Mouse (Mus musculus) heart, postnatal 14 days (tissue): ENCODE data around the gene Plekhg3. TPM values are rescaled to one million over a fixed set of nuclear protein-coding genes. Genes with fewer than 3 reads are reported as not detected.

ENCODE experiments used
- DNase-seq, 2 experiments: peaks; one replicate each; pipeline ENCODE4 v3.0.0; 2021 to 2022
- intact Hi-C: fragments of 180-260 bp; cut with DNase I; formaldehyde crosslinking; loops from one replicate; pipeline ENCODE4 v1.15.1; 2025
- total RNA-seq, 2 experiments: library from RNA; stranded (reverse); gene quantifications; 2 replicates each; pipeline ENCODE4 v1.2.3; 2021

Gene Plekhg3
- total RNA-seq, 2 experiments from 2014 or later: 19.1 to 20.4 TPM

DNA sequence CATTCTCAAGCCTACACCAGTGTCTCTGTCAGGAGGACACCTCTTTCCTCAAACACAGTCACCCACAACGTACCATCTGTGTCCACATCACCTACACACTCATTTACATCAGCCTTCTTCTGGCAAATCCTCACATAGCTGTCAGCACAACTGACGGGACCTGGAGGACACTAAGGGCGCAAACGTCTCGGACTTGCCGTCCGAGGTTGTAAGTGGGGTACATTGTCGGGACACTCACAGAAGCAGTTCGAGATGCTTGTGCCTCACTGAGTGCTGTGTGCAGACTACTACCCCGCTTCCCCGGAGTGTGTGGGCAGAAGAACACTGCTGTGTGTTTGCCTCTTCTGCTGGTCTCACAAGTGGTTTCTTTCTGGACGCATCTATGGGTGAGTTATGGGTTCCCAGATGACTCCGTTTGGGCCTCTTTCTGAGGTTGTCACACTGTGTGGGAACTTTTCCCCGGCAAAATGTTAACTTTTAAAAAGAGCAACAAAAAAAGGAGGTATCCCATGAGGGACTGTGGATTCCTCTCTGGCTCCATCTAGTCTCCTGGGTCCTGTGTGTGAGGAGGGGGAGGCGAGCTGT is 15.2 kb downstream of the Plekhg3 start:
- DNase-seq: no peak
- intact Hi-C loops: loop anchor here (5.0 kb wide), 1 partner anchor 49 kb away; no protein-coding TSS in a partner anchor

DNA sequence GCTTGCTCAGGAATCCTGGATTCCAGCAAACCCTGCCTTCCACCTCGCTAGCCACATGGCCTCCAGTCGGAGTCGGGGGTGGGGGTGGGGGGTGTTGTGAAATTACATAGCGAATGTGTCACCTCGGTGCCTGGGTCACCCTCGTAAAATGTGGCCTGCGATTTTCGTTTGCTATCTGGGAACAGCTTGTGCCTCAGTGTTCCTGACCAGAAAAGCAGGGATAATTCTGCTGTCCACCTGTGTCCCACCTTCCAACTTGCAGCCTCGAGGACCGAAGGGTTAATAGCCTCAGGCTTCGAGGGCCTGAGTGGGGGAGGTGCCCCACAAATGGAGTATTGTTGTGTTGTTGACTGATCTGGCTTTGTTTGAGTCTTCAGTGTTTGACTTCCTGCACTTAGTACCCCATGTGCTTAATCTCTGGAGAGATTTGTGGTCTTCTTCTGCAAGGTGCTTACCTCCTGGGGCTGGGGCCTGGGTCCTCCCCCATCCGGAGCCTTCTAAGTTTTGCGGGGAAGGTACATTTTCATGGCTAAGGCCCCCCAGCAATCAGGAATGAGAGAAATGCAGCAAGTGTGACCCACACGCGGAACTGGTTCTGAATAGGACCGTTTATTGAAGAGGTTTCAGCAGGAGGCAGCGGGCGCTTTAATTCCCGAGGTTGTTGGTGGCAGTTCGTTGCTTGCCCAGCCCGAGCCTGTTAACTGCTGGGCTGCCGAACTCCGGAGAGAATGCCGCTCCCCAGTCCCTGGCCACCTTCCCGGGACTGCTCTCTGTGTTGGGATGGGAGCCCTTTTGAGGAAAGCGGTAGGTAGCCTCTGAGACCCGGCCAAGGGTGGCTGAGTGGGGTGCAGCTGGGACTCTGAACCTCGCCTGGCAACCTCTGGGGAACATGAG is 15.9 kb downstream of the Plekhg3 start:
- peak; percentile 40 to 63 for DNase-seq
- intact Hi-C loops: loop anchor here (5.0 kb wide), 1 partner anchor 49 kb away; no protein-coding TSS in a partner anchor

DNA sequence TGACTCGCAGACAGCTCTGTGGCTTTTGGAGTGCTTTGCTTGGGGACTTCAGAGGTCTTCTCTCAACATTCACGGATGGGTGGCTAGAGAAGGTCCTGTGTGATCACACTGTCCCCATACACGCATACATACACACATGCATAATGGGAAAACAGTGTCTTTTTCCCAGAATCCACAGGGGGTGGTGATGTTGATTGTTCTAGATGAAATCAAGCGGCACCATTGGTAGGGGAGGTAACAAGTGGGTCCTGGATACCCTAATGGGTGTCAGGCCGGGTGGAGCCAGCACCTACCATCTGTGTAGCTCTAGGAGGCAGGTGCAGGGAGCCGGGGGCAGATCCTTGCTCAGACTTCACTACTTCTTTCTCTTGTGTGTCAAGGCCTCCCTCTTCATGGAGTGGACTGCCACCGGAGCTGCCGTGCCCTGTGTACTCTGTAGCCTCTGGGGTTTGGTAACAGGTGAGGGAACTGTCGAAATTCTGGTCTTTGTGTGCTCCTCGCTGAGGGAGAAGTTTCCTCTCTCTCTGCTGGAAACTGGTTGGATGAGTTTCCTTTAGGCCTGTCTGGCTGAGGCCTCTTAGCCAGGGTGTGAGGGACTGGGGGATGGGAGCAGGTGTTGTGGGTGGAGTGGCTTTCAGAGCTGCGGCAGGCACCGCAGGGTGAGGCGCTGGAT is 16.9 kb downstream of the Plekhg3 start:
- intact Hi-C loops: loop anchor here (2.0 to 5.0 kb wide), 2 partner anchors 13 to 50 kb away; no protein-coding TSS in a partner anchor
- no peak for DNase-seq

DNA sequence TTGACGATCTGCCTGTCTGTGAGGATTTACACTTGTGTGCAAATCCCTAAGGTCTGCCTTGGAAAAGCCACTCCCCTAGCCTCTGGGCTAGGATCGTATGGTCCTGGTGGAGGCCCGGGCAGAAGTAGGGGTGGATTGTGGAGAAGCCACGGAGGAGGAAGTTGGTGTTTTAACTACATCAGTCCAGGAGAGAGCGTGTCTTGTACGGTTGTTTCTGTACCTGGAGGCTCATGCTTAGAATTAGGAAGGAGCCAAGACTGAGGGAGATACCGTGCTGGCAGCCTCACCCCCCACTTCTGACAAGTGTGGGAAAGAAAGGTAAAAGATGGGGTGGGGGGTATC is 17.4 kb downstream of the Plekhg3 start:
- DNase-seq: no peak
- intact Hi-C loops: loop anchor here (2.0 to 5.0 kb wide), 2 partner anchors 13 to 51 kb away; no protein-coding TSS in a partner anchor

DNA sequence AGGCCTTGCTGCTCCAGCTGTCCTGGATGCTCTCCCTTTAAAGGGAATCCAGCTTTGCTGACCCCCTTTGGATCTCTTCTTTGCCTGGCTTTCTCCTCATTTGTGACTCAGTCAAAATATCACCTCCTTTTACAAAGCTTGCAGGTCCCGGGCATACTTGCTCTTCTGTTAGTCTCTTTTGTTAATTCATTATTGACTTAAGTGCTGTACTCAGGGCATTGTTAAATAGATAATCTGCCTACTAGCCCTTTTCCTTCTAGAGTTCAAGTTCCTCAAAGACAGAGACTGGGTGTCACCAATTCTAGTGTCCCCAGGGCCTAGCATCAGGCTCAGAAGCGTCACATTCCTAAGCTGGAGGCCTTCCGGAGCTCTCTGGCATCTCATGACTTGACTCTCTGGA is 18.5 kb downstream of the Plekhg3 start:
- intact Hi-C loops: loop anchor here (2.0 to 5.0 kb wide), 2 partner anchors 14 to 52 kb away; no protein-coding TSS in a partner anchor
- DNase-seq: no peak

DNA sequence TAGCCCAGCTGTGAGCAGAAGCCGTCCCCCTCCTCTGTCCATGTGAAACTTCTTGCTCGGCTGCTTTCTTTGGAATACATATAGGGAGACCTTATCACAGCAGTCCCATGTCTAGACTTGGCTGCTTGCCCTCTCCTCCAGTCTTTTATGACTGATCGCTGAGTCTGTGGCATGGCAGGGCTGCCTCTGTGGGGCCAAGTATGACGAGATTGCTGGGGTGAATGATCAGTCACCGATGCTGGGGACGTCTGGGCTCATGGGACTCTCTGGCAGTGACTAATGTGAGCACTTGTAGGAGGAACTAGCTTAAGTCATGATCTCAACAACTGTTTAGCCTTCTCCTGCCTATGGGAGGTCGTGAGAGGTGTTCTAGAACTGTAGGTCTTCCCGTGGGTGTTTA is 21.6 kb downstream of the Plekhg3 start:
- DNase-seq: peak; percentile 54 to 68
- intact Hi-C loops: no loop called here

DNA sequence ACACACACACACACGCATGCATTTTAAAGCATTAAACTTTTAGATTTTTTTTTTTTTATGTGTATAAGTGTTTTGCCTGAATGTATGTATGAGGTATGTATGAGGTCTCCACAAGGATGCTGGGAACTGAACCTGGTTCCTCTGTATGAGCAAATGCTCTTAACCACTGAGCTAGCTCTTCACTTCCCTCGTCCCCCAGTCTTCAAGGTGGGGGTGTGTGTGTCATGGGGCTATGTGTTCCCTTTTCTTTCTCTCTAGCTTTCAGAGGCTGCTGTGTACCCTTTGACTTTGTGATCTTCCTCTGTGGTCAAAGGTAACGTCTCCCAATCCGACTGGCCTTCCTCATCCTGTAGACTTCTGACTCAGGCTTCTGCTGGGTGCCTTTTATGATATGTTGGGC is 22.3 kb downstream of the Plekhg3 start:
- intact Hi-C loops: no loop called here
- no peak for DNase-seq

DNA sequence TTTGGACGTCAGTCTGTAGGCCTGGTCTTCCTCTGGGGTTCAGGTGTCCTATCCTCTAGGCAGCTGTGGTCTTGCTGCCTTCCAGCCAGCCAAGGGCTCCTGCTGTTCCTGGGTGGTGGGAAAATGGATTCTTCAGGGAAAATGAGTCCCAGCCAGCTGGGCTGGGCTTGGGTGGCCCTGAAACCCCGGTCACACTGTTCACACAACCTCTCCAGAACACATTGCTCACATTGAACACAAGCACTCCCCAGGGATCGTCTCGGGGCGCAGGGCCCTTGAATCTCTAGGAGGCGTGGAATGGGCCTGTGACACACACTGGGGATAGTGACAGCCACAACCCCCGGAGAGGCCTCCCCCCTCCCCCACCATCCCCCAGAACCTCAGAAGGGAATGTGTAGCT is 23.2 kb downstream of the Plekhg3 start:
- peak; percentile 60 to 67 for DNase-seq
- intact Hi-C loops: no loop called here

DNA sequence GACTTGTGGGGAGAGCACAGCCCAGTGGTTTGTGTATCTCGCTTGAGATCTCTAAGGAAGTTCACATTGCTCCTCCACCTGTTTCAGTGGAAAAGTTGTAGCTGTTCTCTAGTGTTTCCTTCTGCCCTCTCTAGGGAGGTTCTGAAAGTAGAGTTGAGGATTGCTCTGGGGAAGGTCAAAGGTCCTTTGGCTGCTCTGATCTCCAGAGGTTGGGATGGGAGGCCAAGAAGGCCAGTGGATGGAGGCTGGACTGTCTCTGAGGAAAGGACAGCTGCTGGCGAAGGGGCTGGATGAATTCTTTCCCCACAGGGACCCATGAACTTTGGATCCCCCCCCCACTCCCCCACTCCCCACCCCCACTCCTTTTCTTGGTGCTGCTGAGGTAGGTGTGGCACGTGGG is 23.7 kb downstream of the Plekhg3 start:
- intact Hi-C loops: no loop called here
- DNase-seq: no peak

DNA sequence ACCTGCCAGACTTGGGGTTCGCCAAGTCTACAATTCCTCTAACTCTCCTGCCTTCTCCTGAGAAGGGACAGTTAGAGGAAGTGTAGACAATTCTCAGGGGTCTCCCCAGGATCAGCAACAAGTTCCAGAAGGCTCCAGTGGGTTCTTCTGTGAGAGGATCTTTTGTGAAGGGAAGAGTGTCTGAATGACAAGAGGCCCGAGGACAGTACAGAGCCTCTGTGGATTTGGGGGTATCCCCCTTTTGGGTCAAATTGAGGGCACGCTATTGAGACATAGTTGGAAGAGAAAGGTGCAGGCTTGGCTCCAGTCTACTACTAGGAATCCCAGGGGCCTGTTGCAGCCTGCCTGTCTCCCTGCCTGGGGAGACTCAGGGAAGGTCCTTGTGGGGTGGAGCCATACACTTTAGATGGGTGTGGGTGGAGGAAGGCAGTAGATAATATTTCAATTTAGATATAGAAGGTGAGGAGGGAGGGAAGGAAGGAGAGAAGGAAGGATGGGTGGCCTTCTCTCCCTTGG is 24.2 kb downstream of the Plekhg3 start:
- intact Hi-C loops: no loop called here
- DNase-seq: no peak

DNA sequence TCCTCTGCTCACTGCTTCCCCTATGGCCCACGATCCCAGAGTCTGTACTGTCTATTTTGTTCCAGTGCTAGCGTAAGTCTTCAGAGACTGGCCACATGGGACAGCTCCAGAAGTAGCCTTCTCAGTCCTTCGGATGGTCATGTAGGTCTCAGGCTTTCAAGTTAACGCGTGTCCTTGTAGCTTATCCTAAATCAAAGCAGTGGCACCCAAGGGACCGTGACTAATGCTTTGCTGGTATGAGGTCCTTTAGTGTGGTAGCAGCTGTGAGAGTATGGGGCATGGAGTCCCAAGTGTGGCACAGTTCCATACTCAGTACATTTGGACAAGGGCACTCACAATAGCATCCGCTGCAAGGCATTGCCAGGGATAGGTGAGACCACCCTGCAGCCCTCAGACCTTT is 25.5 kb downstream of the Plekhg3 start:
- no peak for DNase-seq
- intact Hi-C loops: no loop called here

DNA sequence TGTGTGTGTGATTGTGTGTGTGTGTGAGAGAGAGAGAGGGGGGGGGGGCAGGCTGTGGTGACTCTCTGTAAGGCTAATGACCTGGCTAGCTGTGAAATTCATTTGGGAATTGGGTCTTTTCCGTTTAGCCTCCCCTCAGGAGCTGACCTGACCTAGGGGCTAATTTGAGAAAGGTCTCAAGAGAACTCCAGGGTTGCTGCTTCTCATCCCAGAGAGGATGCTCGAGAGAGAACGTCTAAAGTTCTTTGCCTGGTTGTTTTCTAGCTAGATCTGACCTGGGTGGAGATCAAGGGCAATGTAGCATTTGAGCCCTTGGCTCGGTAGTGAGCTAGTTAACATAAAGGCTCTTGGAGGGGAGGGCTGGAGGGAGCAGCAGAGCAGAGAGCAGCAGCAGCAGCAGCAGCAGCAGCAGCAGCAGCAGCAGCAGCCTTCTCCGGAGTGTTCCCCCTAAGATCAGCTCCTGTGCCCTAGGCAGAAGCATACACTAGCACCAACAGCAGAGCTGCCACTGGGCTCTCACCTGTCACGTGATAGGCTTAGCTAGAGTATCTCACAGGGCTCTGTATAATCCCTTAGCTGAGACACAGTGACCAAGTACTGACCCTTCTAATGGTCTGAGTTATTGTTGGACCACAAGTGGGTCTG is 26.2 kb downstream of the Plekhg3 start:
- DNase-seq: no peak
- intact Hi-C loops: no loop called here

DNA sequence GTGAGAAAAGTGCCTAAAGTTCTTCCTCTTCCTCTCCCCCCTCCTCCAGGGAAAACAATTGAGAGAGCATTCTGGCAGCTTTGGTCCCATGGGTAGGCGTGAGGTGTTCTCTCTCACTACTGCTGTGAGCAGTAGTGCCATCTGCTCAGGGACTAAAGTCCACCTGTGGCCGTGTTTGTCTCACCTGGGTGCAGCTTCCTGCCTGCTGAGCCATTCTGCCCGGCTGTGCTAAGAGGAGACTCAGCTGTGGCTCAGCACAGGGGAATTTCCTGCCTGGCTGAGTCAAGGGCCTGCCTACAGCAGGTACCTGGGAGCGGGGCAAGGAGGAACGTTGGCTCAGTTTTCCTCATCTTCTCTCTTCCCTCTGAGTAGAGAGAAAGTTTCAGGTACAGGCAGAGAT is 27.5 kb downstream of the Plekhg3 start:
- intact Hi-C loops: no loop called here
- no peak for DNase-seq

DNA sequence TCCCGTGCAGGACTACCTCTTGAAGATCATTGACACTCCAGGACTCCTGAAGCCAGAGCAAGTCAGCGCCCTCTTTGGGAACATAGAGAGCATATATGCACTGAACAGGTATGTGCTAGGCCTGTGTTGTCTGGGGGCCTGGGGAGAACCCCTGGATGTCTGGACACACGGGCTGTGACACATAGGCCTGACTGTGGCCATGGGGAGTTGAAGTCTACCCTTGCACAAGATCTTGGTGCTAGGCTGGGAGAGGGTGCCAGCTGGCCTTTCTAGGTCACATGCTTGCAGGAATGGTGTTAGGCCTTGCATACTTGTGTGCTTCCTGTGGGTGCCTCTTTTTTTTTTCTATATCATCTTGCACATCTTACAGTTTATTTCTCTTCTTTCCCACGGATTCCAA is 31.5 kb downstream of the Plekhg3 start:
- DNase-seq: no peak
- intact Hi-C loops: no loop called here

DNA sequence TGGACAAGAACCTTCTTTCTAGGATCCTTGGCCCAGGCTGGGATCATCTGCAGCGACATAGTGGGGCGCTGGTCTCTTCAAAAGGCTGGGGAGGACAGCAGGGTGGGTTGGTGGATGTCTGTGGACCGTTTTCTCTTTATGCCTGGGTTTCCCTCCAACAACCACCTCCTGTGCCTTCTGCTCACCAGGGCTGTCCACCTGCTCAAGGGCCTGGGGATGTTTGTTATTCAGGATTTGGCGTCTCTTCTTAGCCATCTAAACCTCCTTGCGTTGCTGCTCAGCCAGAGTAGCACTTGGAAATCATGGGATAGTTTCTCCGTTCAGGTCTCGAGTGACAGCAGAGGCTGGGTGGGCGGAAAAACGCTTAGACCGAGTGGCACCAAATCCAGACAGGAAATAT is 35.6 kb downstream of the Plekhg3 start:
- intact Hi-C loops: no loop called here
- DNase-seq: no peak

DNA sequence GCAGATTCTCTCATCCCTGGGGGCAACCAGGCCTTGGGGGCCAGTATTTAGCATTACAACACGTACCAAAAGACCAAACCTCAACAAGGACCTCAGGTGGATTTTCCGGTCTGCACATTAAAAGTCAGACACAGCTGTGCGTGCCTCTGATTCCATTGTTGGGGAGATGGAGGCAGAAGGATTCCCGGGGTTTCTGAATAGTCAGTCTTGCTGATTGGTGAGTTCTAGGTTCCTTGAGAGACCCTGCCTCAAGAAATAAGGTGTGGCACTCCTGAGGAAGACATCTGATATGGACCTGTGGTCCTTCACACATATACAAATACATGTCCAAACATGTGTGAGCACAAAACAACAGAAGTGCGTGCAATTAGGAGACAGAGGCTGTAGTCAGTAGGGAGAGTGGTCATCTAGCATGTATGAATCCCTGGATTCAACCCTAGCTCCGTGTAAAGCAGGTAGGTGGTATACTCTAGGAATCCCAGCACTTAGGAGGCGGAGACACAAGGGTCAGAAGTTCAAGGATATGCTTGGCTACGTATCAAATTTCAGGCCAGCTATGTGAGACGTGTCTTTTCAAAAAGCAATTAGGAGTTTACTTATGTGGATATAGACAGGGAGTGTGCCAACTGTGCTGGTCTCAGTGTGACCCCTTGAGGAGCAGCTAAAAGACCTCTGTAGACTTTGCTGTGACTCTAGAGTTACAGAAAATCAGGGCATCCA is 39.7 kb downstream of the Plekhg3 start:
- intact Hi-C loops: no loop called here
- no peak for DNase-seq

DNA sequence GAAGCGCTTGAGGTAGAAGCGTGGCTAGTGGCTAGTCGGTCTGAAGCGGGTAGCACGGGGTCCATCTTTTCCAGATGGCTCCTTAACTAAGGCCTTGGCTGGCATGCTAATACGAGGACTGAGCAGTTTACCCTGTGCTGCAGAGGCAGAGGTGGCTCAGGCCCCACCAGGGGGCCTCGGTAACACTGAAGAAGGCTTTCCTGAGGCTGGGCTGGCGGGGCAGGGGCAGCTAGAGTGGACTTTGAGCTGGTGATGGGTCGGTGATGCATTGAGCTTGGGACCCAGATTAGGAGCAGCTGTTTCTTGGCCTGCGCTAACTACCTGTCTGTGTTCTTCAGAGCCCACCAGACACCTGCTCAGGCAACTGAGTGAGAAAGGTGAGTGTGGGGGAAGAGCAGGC is 40.6 kb downstream of the Plekhg3 start:
- DNase-seq: no peak
- intact Hi-C loops: no loop called here

DNA sequence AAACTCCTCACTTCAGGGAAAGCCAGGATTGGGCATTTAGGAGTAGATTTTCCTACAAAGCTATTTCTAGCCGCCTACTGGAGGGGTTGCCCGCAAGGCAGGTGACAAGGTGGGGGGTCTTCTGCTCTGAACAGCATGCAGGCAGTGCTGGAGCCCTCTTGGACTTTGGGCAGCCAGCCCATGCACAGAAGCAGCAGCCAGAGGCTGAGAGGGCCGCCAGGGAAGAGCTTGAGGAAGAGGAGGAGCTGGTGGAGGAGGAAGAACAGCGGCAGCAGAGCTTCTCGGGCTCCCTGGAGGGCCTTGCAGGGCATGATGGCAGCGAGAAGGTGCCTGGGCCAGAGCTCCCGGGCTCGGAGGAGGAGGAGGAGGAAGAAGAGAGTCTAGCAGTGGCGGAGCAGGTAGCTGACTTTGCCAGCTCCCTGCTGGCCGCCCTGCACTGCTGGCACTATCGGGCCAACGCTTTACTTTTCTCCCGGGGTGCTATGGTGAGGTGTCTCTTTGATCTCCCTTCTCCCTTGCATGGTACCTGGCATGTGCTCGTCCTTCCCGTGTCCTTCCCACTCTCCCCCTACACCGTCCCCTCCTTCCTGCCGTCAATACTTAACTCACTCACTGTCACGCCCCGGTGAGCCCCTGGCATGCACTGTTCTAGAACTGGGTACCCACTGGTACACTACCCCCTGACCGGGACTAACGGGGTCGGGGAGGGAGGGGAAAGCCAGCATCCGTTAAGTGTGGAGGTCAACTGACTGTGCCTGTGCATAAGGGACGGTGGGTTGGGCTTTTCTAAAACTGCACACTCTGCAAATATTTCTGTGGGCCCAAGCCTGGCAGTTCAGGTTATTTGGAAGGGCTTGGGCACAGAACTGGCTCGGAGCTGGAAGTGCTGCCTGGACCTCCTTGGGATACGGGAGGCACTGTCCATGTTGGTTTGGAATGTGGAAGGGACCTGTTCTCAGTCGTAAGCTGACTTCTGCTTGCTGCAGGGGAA is 41.9 kb downstream of the Plekhg3 start:
- intact Hi-C loops: no loop called here
- DNase-seq: no peak

DNA sequence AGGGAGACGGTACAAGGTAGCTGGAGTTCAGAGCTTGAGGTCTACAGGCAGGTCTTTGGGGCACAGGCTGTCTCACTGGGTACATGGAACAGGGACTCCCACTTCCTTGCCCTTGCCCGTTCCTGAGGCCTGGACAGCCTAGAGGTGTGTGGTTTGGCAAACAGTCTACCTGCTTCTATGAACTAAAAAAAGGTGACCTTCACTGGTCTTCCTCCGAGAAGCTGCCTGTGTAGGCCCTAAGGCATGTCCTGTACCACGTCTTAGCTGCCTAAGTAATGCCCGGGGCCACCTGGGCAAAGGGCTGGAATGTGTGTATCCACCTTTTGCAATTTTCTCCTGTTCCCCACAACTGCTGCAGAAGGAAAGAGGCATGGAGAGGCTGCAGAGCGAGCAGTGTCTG is 42.7 kb downstream of the Plekhg3 start:
- DNase-seq: no peak
- intact Hi-C loops: no loop called here
